Mouse (Mus musculus): ENCODE results near the gene Serpina3i.

The Serpina3i gene

DNA sequence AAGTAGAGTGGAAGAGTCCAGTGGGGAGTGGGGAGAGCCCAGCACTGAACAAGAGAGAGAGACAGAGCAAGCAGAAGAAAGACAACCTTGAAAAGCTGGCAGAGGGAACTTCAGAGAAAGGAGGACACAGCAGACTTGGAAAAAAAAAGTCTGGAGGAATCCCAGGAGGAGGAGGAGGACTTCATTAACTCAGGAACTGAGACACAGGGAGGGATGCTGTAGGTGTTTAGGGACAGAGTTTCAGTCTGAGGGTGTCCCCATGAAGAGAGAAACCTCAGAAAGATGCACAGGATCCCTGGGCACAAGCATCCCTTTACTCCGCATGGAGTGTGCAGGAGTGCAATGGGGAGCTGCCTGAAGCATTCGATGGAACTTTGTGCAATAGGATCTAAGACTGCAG is 35.1 kb downstream of the Serpina3i start:
- DNase-seq: no peak

- DNase-seq: no peak
Observed at GRCm38 (mm10) chr12:104305991-104306390, 43.1 kb downstream of the Serpina3i start.

GRCm38 (mm10) chr12:104314253-104314652 is 51.3 kb downstream of the Serpina3i start, which contains the start of gene Serpina3j:
Gene Serpina3j (plus strand): TSS chr12:104314553.
- DNase-seq: no peak

All from thymus, adult 18-20 months (tissue).